Mouse (Mus musculus) hindbrain, postnatal 0 days (tissue): ENCODE measurements at regions not wholly inside any gene's neighbourhood (a gene's known extent, or its start where the extent isn't known, plus 50 kb on each side); places are given as distances from the start of the nearest gene placed in this dataset.

ENCODE experiments used
- ATAC-seq: fragments of 200-750 bp; cut with Nextera tagmentation; 2 replicates; pipeline ENCODE4 v1.8.0; 2017; ENCODE audit warnings: mild to moderate bottlenecking, moderate TSS enrichment, moderate library complexity
- DNase-seq: peaks from one replicate; pipeline ENCODE4 v3.0.0-alpha.2; 2015; ENCODE audit warnings: low spot score
- H3K27ac ChIP-seq: fragments of 300-500 bp; sonication (generic); 2 replicates; pipeline ENCODE4 v1.5.1; 2014; ENCODE audit warnings: mild to moderate bottlenecking
- H3K27me3 ChIP-seq: fragments of 300-500 bp; sonication (generic); 2 replicates; pipeline ENCODE4 v1.6.1; 2014; ENCODE audit warnings: low read length, mixed read lengths; ENCODE audit not compliant: insufficient read depth
- H3K36me3 ChIP-seq: fragments of 300-500 bp; sonication (generic); 2 replicates; pipeline ENCODE4 v1.6.1; 2014; ENCODE audit warnings: low read length, mixed read lengths; ENCODE audit not compliant: insufficient read depth
- H3K4me1 ChIP-seq: fragments of 300-500 bp; sonication (generic); 2 replicates; pipeline ENCODE4 v1.6.1; 2014; ENCODE audit warnings: antibody characterized with exemption, low read length, mixed read lengths; ENCODE audit not compliant: insufficient read depth
- H3K4me2 ChIP-seq: fragments of 300-500 bp; sonication (generic); 2 replicates; pipeline ENCODE4 v1.6.1; 2014; ENCODE audit warnings: low read depth, mild to moderate bottlenecking, low read length, moderate library complexity, mixed read lengths
- H3K4me3 ChIP-seq: fragments of 300-500 bp; sonication (generic); 2 replicates; pipeline ENCODE4 v1.5.1; 2014; ENCODE audit warnings: low read length
- H3K9ac ChIP-seq: fragments of 300-500 bp; sonication (generic); replicated peaks from 2 replicates; pipeline ENCODE4 v1.6.1; 2014; ENCODE audit warnings: mild to moderate bottlenecking, low read length, moderate library complexity, mixed read lengths
- H3K9me3 ChIP-seq: fragments of 300-500 bp; sonication (generic); 2 replicates; pipeline ENCODE4 v1.6.1; 2016; ENCODE audit warnings: low read length, mixed read lengths
- CTCF ChIP-seq: IDR thresholded peaks from 2 replicates; pipeline ENCODE4 v1.5.1; 2016; ENCODE audit warnings: antibody characterized with exemption, control low read depth, low read depth
- WGBS: fragments of 180-500 bp; shearing (Covaris S2); extraction: QIAGEN DNeasy Blood & Tissue Kit; methylation state at CpG from one replicate; pipeline ENCODE4 v1.1.7; 2014; 5-methylcytosine and 5-hydroxymethylcytosine counted together

- H3K4me1 ChIP-seq: no peaks in the 10 kb centered on the region; the same call in 1 of the 2 replicates
- H3K9ac ChIP-seq: no peak overlapping the region
- no peak overlapping the region for H3K4me2 ChIP-seq
- H3K27me3 ChIP-seq: no peaks in the 10 kb centered on the region
- no peak overlapping the region for H3K4me3 ChIP-seq
- no peaks in the 10 kb centered on the region for H3K9me3 ChIP-seq
- 79% methylated on average over 3 of the region's 3 CpGs for WGBS
- no peaks in the 10 kb centered on the region for H3K36me3 ChIP-seq
- TF ChIP-seq CTCF: no peak
- H3K27ac ChIP-seq: no peak overlapping the region
- DNase-seq: no peak
- no peak for ATAC-seq
Measured at GRCm38 (mm10) chr3:104712711-104713110, 68.1 kb upstream of the Ppm1j start.

- ATAC-seq: peak; percentile 85
- WGBS: 24% methylated on average over 8 of the region's 8 CpGs
- Histone ChIP-seq H3K4me2 (peak overlapping the region; percentile 47), H3K4me1 (no peaks in the 10 kb centered on the region; the same call in 1 of the 2 replicates), H3K9ac (0 out of 2 replicates have a peak overlapping the region, but pooled peaks have one; percentile 37), H3K4me3 (peak overlapping the region; percentile 6), H3K36me3 (no peaks in the 10 kb centered on the region), H3K27me3 (no peaks in the 10 kb centered on the region), H3K27ac (no peak overlapping the region), H3K9me3 (no peaks in the 10 kb centered on the region)
- DNase-seq: peak; percentile 89
- TF ChIP-seq CTCF: peak; percentile 98
Measured at GRCm38 (mm10) chr3:104713836-104714631, 66.8 kb upstream of the Ppm1j start.

GRCm38 (mm10) chr3:104714679-104715326 is 66.1 kb upstream of the Ppm1j start:
- Histone ChIP-seq H3K4me1 (no peaks in the 10 kb centered on the region; the same call in 1 of the 2 replicates), H3K36me3 (no peaks in the 10 kb centered on the region), H3K4me3 (peak overlapping the region; percentile 6; the same call in 1 of the 2 replicates), H3K27ac (no peak overlapping the region), H3K4me2 (peak overlapping the region; percentile 47), H3K9me3 (no peaks in the 10 kb centered on the region), H3K9ac (peak overlapping the region; percentile 37; the same call in 1 of the 2 replicates), H3K27me3 (no peaks in the 10 kb centered on the region)
- DNase-seq (peak; percentile 71), ATAC-seq (peak; percentile 65)
- TF ChIP-seq CTCF: peak; percentile 74
- WGBS: 48% methylated on average over 11 of the region's 11 CpGs
